Mouse (Mus musculus): ENCODE results near the gene Rexo5.

The Rexo5 gene

GRCm38 (mm10) chr7:119887887-119888286 is 94.1 kb downstream of the Rexo5 start:
- DNase-seq (ENCODE audit: extremely low spot score, low read depth, low spot score) = no peak

GRCm38 (mm10) chr7:119892198-119892597 is 98.4 kb downstream of the Rexo5 start:
- DNase-seq (ENCODE audit: extremely low spot score, low read depth, low spot score) = no peak

- DNase-seq (ENCODE audit: extremely low spot score, low read depth, low spot score) = no peak
Observed at GRCm38 (mm10) chr7:119892742-119893141, 98.9 kb downstream of the Rexo5 start.

GRCm38 (mm10) chr7:119894818-119895544 is 101.2 kb downstream of the Rexo5 start:
- no peak for DNase-seq (ENCODE audit: extremely low spot score, low read depth, low spot score)

- peak; percentile 86 for DNase-seq (ENCODE audit: extremely low spot score, low read depth, low spot score)
Observed at GRCm38 (mm10) chr7:119895639-119896512, 102.1 kb downstream of the Rexo5 start, which contains the start of the genes Lyrm1 and Dcun1d3. Lyrm1 (plus strand) TSS chr7:119895861. Dcun1d3 (minus strand) TSS chr7:119896298.

GRCm38 (mm10) chr7:119897521-119898109 is 103.8 kb downstream of the Rexo5 start:
- no peak for DNase-seq (ENCODE audit: extremely low spot score, low read depth, low spot score)

GRCm38 (mm10) chr7:119898247-119898856 is 104.5 kb downstream of the Rexo5 start:
- DNase-seq (ENCODE audit: extremely low spot score, low read depth, low spot score) = no peak

Measured in hindlimb bud, embryonic 11.5 days (tissue).